Mouse (Mus musculus) myocyte (in vitro differentiated cells): Measurements from ENCODE around the gene Clpb.

ENCODE experiments used
- CEBPB ChIP-seq: IDR thresholded peaks from 2 replicates; pipeline ENCODE4 v1.6.1; 2011; ENCODE audit warnings: mild to moderate bottlenecking, moderate library complexity; ENCODE audit not compliant: poor library complexity, insufficient read depth, severe bottlenecking
- E2F4 ChIP-seq: IDR thresholded peaks from one replicate; pipeline ENCODE4 v1.6.1; 2011; ENCODE audit warnings: mild to moderate bottlenecking, control low read depth, moderate library complexity; ENCODE audit not compliant: insufficient read depth
- MAX ChIP-seq: IDR thresholded peaks from one replicate; pipeline ENCODE4 v1.6.1; 2011; ENCODE audit warnings: low read depth, mild to moderate bottlenecking, control low read depth
- MYOD1 ChIP-seq, 3 experiments: IDR thresholded peaks; one replicate each; pipeline ENCODE4 v1.6.1; 2011; ENCODE audit warnings: control low read depth in 2 of 3, low read depth in 2 of 3, mild to moderate bottlenecking in 2 of 3, moderate library complexity in 1 of 3; ENCODE audit not compliant: insufficient read length in 2 of 3, control insufficient read depth in 1 of 3
- MYOG ChIP-seq, 3 experiments: IDR thresholded peaks; one replicate each; pipeline ENCODE4 v1.6.1; 2011; ENCODE audit warnings: control low read depth in 2 of 3, low read depth in 2 of 3, mild to moderate bottlenecking in 2 of 3; ENCODE audit not compliant: insufficient read length in 2 of 3, control insufficient read depth in 1 of 3, insufficient read depth in 1 of 3
- POLR2A ChIP-seq: IDR thresholded peaks from one replicate; pipeline ENCODE4 v1.6.1; 2011; ENCODE audit warnings: low read depth, mild to moderate bottlenecking, control low read depth, moderate library complexity; ENCODE audit not compliant: insufficient read length
- POLR2AphosphoS2 ChIP-seq: IDR thresholded peaks from one replicate; pipeline ENCODE4 v1.6.1; 2011; ENCODE audit warnings: low read depth, control low read depth; ENCODE audit not compliant: insufficient read length
- REST ChIP-seq: IDR thresholded peaks from one replicate; pipeline ENCODE4 v1.6.1; 2011; ENCODE audit warnings: mild to moderate bottlenecking, control low read depth, moderate library complexity; ENCODE audit not compliant: insufficient read depth, insufficient read length
- SRF ChIP-seq: IDR thresholded peaks from one replicate; pipeline ENCODE4 v1.6.1; 2011; ENCODE audit warnings: low read depth; ENCODE audit not compliant: control insufficient read depth, insufficient read length
- TCF12 ChIP-seq: IDR thresholded peaks from one replicate; pipeline ENCODE4 v1.6.1; 2011; ENCODE audit warnings: mild to moderate bottlenecking, control low read depth; ENCODE audit not compliant: poor library complexity, insufficient read depth, severe bottlenecking
- TCF3 ChIP-seq: IDR thresholded peaks from one replicate; pipeline ENCODE4 v1.6.1; 2011; ENCODE audit warnings: low read depth, control low read depth; ENCODE audit not compliant: insufficient read length
- USF1 ChIP-seq: IDR thresholded peaks from one replicate; pipeline ENCODE4 v1.6.1; 2011; ENCODE audit warnings: low read depth, mild to moderate bottlenecking, control low read depth, moderate library complexity

GRCm38 (mm10) chr7:101671601-101672280, 8.3 kb downstream of the Clpb start:
- TF ChIP-seq POLR2AphosphoS2 (no peak), POLR2A (no peak), USF1 (no peak), MYOD1 (IDR thresholded peaks at IDR 0.05; ENCODE audit: control insufficient read depth in 1 of 3, insufficient read length in 2 of 3, low read depth in 2 of 3) (no peak), E2F4 (no peak), MAX (no peak), REST (no peak), CEBPB (no peak), TCF3 (no peak), MYOG (IDR thresholded peaks at IDR 0.05; ENCODE audit: control insufficient read depth in 1 of 3, insufficient read depth in 1 of 3, insufficient read length in 2 of 3, low read depth in 2 of 3) (no peak), TCF12 (no peak), SRF (no peak)
